Mouse (Mus musculus): ENCODE results near the gene Mrtfa.

Gene Mrtfa

DNA sequence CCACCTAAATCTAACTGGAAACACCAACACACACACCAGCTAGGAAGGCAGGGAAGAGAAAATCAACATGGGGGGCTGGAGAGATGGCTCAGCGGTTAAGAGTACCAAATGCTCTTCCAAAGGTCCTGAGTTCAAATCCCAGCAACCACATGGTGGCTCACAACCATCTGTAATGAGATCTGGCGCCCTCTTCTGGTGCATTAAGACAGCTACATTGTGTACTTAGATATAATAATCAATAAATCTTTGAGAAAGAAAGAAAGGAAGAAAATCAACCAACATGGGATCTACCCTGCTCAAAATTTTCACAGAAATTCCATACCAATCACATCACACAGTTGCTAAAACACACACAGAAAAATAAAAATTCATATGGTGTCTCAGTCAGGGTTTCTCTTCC is 34.1 kb downstream of the Mrtfa start:
- DNase-seq (ENCODE audit: low read depth, low spot score) = peak; percentile 54

DNA sequence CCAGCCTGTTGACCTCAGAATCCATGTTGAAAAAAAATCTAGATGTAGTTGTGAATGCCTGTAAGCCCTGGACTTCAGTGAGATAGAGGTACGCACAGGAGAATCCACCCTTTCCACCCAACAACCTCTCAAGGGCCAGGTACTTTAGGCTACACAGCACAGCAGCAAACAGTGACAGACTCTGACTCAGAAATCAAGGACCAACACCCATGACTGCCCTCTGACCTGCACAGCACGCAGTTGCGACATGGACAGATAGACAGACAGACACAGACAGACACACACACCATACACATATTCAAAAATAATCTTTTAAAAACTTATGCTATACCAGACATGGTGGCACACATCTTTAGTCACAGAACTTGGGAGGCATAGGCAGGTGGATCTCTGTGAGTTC is 34.7 kb downstream of the Mrtfa start:
- no peak for DNase-seq (ENCODE audit: low read depth, low spot score)

DNA sequence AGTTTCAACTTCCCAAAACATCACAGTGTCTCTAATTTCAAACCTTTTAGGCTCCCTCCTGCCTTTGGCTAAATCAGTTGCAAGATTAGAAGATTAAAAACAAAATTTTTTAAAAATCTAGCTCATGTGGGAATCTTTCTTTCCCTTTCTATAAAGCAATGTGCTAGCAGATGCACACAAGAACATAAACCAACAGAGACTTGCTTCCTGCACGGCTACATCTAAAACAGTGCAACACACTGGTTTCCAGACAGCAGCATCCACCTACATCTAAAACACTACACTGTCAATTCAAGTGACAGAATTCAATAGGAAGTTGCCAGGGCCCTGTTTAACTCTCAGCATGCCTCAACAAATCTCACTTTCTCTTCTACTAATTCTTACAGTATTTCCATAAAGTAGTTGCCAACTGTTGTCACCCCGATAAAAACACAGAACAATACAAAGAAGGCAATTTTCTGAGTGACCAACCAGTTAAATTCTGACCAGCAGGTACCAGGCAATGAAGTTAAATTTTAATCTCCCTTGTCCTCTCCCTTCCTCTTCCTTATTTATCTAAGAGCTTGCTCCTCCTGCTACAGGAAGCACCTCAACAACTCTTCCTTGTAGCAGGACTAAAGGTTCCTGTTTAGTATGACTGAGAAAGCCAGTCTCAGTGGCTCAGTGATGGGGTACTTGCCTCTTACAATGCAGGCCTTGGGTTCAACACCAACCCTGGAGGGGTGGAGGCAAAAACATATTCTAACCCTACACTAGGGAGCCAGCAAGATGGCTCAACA is 35.5 kb downstream of the Mrtfa start:
- DNase-seq (ENCODE audit: low read depth, low spot score) = peak; percentile 29

DNA sequence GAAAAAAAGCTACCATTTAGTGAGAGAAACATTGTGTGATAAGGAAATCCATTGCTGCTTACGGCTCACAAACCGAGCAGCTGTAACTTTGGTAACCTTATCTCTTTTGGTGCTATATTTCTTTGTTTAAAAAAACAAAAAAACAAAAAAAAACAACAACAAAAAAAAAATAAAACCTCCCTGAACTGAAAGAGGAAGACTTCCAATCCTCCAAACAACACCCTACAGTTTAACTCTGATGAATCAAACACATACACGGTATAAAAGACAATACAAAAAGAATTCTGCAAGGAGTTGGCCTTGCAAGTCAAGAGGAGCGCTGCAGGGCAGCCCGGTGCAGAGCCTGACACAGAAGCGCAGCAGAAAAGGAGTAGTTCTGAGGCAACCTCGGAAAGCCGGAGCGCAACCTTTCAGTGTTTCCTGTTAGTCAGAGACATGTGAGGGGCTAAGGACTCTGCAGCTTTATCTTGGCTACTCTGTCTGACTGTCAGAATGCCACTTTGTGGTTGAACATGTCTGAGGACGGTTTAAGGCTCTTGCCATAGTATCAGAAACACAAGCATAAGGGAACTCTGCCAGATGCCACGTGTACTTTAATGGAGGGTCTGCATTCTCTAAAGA is 48.5 kb downstream of the Mrtfa start:
- peak; percentile 16 for DNase-seq (ENCODE audit: low read depth, low spot score)

DNA sequence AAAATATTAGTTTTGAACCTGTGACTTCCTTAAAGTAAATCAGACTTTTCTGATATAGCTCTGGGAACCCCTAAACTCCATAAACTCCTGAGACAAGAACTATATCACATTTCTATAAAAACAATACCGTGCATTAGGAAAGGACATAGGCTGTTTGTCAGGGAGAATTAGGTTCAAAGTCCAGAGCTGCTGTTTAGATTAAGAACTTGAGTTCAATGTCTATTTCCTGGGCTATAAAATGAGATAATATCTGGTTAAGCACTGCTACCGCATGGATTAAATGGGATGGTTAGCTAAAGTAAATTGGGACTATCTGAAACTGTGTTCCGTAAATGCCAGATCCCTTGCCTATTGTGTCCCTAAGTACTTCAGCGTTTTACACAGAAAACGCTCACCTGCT is 50.6 kb downstream of the Mrtfa start:
- DNase-seq (ENCODE audit: low read depth, low spot score) = no peak

DNA sequence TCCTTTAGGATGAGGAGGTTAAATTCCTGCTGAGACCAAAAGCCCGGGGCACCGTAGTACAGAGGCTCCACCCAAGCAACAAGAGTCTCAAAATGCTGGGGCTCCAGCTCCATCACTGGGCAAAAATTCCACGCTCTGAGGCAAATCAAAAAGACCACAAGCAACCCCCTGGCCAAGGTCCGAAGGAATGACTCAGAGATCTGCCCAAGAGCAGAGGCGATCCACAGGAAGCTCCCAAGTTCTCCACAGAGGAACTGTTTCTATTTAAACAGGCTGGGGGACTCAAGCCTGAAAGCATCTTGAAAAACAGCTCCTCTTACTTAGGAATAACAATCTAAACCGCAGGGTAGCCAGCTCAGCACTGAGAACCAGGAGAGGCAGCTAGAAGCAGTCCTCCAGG is 53.3 kb downstream of the Mrtfa start:
- DNase-seq (ENCODE audit: low read depth, low spot score) = no peak

DNA sequence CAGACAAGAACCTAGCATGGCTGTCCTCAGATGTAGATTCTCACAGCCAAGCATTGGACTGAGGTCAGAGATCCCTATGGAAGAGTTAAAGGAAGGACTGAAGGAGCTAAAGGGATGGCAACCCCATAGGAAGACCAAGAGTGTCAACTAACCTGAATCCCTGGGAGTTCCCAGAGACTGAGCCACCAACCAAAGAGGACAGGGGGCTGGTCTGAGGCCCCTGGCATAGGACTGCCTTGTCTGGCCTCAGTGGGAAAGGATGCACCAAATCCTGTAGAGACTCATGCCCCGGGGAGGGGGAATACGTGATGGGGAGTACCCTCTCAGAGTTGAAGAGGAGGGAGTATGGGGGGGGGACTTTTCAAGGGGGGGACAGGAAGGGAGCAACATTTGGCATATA is 56.8 kb downstream of the Mrtfa start:
- DNase-seq (ENCODE audit: low read depth, low spot score) = no peak

DNA sequence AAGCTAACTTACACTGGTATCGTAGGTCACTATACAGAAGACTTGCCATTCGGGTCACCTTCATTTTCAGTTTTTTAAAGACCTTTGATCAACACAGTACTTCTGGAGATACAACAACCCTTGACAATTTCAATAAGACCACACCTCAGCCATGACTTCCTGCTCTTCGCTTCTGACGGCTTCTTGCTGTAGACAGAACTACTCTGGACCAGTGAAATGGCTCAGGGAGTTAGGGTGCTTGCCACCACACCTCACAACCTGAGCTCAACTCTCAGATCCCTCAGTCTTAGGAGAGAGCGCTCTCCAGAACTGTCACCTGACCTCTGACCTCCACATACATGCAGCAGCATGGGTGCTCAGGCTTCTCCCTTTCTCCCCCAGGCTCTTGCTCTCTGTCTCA is 59.4 kb downstream of the Mrtfa start:
- DNase-seq (ENCODE audit: low read depth, low spot score) = peak; percentile 53

DNA sequence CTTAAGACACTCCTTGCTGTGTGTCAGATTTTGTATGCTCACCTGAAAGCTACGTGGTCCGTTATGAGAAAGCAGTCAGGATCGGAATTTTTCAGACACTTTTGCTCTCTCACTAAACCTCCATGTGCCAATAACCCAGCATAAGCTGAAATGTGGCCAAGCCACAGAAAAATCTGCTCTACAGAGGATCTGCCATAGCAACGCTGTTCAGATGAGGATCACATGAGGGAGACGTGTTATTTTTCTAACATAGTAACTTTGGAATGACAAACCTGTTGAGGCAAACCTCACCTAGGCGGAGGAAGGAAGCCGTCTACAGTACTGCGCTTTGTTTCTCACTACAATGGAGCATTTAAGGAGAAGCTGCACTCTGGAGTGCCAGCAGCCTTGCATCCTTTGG is 60.6 kb downstream of the Mrtfa start:
- no peak for DNase-seq (ENCODE audit: low read depth, low spot score)

DNA sequence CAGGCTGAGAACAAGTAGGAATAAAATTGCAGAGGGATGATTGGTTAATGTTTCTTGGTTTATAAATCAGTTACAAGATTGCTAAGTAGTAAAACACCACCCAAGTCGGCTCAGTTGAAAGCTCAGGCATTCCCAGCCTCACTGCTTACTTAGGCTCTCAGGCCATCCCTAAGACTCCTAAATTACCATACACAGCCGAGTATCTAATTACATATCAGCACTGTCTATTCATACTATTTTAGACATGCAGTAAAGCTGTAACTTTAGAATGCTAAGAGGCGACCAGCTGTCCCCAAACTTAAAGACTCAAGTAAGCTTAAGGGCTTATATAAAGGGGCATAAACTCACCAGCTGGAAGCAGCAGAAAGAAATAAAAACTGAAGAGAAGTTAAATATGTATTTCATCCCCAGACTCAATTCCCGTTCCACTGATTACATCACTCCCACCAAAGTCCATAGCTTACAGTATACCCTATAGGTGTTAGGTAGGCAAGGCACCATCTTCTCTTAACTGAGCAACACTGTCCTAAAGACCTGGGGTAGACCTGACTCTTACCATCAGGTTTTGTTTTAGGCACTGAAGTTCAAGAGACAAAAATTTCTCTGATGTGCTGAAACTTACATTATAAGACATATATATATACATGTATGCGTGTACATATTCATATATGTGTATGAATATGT is 62.3 kb downstream of the Mrtfa start:
- DNase-seq (ENCODE audit: low read depth, low spot score) = no peak

DNA sequence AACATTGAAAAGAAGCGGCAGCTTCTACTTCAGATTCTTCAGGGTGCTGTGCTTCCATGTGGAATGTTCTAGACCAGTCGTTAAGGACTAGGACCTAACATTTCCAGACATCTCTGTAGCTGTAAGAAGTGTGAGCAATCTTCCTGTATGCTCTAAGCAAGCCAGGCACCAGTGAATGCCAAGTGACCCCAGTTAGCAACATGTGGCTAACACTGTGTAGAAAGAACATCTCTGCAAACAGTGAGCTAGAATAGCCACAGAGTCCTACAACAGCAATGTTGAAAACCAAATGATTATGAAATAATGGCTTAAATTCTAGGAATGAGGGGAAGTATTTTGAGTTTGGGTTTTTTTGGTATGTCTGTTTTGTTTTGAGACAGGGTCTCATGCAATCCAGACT is 66.3 kb downstream of the Mrtfa start:
- DNase-seq (ENCODE audit: low read depth, low spot score) = no peak

DNA sequence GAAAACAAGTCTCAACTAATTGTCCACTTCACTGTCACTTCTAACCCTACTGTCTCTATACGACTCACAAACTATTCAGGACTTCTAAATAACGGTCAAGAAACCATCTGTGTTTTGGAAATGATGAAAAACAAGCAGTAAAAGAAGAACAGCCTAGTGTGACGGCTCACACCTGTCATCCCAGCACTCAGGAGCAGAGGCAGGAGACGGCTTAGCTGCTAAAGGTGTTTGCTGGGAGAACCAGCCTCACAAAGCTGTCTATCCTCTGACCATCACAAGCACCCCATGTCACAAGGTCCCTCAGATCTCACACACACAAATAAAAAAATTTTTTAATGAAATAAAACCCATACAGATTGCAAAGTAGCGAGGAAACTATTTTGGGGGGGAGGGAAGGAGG is 67.4 kb downstream of the Mrtfa start:
- DNase-seq (ENCODE audit: low read depth, low spot score) = no peak

DNA sequence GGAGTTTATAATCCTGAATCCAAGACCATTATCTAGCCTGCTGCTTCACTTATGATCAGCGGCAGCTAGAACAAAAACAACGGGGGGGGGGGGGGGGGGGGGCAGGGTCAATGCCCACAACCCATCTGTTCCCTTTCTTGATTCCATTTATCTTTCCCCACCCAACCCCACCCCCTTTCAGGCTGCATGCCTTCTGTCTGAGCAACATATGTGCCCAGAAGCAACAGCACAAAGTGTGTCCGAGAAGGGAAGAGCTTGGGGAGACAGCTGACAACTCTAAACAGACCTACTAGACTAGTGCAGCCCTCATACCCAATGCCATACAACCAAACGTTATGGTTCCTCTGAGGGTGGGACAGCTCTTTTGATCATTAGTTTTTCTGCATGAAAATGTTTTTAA is 68.0 kb downstream of the Mrtfa start:
- DNase-seq (ENCODE audit: low read depth, low spot score) = no peak

DNA sequence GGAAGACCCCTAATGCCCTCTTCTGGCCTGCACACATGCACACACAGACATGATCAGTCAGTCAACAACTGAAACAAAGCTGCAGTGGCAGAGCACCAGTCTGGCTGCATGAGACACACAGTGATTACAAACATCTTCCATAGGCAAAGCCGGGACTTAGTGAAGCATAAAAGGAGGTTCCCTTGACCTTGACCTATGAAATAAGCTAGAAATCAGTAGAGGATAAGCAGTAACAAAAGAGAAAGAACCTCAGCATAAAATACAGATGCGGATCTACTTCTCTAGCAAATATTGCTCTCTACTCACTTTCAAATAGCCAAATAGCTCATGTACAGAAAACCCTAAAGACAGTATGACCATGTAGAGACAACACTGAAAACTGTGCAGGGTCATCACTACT is 68.5 kb downstream of the Mrtfa start:
- no peak for DNase-seq (ENCODE audit: low read depth, low spot score)

DNA sequence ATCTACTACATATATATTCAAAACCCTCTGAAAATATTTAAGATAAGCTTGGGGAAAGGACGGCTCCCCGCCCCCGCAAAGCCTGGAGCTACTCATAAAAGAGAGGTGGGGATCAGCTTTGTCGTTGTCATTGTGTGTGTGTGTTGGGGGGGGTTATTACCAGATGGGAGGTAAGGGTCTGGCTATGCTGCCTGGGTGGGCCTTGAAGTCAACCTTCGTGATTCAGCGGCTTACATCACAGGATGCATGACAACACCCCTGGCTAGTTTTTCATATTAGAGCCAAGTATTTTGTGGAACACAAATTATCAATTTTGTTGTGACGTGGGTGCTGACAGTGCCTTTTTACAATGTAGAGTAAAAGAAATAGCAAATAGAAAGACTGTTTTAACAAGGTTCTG is 69.6 kb downstream of the Mrtfa start:
- no peak for DNase-seq (ENCODE audit: low read depth, low spot score)

DNA sequence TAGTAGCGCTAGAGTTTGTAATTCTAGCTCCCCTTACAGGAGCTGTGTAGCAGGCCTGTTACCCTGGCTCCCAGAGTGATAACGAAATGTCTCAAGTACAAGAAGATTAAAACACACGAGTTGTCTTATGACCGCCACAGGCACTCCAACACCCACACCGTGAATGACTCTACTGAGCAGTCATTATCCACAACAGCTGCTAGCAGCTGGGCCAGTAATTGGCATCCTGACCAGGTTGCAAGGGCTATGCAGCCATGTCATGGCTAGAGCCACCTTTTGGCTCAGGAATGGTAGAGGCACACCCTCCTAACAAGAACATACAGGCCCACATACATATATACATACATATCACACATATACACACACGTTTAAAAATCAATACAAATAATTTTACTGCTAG is 70.4 kb downstream of the Mrtfa start:
- no peak for DNase-seq (ENCODE audit: low read depth, low spot score)

DNA sequence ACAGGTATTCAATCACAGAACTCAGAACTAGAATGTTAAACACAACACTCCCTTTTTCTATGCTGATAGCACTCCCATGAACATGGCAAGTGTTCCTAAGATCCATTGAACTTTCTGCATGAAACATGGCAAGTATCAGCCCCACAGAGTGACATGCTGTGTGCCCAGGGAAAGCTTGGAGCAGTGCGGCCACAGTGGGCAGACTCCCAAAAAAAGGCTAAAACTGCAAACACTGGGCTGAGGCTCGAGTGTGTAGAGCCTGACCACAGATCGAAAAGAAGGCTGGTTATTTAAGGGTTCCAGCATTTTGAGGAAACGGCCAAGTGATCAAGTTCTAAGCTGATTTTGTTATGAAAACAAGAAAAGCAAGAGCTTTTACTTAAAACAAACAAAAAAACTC is 72.3 kb downstream of the Mrtfa start:
- no peak for DNase-seq (ENCODE audit: low read depth, low spot score)

DNA sequence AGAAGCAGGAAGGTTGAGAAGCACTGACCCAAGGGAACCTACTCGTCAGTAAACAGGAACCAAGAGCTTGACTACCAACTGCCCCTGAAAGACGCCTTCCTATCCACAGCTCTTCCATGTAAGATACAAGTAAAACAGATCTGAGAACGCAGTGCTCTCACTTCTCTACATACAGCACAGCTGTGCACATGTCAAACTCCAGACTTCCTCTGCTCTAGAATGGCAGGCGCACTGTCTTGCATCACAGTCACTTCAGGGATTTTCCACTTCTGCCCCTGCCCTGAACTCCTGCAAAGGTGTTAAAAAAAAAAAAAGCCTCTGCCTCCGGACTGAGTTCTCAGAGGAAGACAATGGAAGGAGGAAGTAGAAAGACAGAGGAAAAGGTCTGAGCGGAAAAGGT is 78.0 kb downstream of the Mrtfa start:
- DNase-seq (ENCODE audit: low read depth, low spot score) = no peak

DNA sequence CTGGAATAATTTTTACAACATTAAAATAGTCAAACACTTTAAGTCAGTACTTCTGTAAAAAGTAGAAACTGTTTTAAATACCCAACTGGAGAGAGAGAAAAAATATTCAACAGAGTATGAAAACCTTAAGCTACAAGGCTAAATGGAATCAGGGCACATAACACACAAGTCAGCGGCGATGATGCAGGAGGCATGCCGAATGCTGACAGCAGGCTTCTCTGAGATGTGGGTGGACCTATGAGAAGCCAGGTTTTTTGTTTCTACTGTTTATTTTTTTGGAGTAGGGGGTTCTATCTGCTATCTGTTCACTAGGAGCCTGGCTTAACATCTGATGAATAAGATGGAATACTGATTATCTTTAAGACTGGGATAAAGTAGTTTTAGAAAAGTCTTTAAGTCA is 80.2 kb downstream of the Mrtfa start:
- no peak for DNase-seq (ENCODE audit: low read depth, low spot score)

DNA sequence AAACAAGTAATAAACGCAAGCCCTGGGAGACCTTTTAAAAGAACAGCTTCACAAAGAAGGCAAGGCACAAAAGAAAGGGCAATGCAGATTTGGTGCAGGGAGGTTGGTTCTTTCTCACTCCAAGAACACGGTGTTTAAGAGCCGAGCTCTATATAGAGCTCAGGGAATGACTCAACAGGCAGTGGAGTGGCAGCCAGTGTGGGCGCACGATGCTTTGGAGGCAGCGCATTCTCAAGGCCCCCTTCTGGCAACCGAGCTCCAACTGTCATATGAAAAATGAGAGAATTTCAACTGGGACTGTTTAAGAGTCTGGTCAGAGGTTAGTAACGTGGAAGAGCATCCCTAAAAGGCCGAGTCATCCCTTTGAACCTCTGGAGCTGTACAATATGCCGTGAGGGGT is 84.6 kb downstream of the Mrtfa start:
- DNase-seq (ENCODE audit: low read depth, low spot score) = peak; percentile 46

DNA sequence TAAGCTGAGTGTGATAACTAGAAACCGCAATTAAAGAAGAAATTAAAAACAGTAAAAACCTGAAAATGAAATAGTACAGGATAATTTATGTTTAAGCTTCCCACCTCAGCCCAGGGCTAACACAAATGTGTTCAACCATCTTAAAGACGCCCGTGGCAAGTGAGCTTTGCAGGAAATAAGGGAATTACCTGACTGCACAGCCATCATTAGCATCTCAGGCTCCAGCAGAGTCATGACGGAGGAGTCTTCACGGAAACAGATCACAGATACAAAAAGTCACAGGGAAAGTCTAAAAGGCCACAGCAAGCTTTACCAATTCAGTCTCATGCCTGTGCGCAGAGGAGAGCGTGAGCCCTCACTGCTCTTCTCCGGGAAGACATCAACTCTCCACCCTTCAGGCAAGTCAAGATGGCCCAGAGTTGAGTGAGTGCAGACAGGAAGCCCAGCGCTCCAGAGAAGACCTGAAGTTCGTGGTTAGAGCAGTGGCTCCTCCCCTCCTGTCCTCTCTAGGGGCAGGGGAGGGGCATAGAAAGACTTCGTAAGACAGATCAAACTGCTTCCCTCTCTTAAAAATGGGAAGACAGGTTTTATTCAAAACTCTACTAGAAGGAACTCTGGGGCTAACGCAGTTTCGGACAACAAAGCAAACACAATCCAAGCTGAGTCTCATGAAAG is 85.8 kb downstream of the Mrtfa start:
- DNase-seq (ENCODE audit: low read depth, low spot score) = peak; percentile 88

DNA sequence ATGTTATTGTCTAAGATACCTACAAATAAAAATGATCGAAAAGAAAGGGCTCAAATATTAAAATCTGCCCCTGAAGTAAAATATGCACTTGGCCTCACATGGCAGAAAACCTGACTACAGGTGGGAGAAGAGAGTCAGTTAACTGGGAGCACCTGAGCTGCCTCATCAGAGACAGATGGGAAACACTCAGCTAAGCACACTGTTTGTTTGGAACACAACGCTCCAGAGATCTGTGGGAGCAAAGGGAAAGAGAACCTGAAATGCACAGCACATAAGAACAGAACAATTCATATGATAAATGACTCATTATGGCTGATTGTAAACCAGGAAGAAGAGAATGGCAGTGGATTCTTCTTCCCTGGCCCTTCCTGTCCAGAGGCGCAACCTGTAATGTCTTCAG is 87.1 kb downstream of the Mrtfa start:
- no peak for DNase-seq (ENCODE audit: low read depth, low spot score)

Data from CD4-positive, CD25-positive, alpha-beta regulatory T cell, adult 2 months (primary cell).